Mouse (Mus musculus) intestine, embryonic 14.5 days (tissue): ENCODE measurements around the gene Slc7a14. TPM values are rescaled to one million over a fixed set of nuclear protein-coding genes. Genes with fewer than 3 reads are reported as not detected.

Source experiments
- polyA plus RNA-seq: library from polyadenylated mRNA; unstranded; fragments of >200 nt; fragmentation: Nextera tagmentation; extraction: Ambion mirVana; gene quantifications from 2 replicates; pipeline ENCODE4 v1.2.1, GENCODE M21; 2014

Slc7a14 gene
- polyA plus RNA-seq, 1 experiment from 2014 or later = 1.7 TPM

Other genes with a start within 250 kb of the Slc7a14 start
- gene Skil, start 215.3 kb downstream of the Slc7a14 start, polyA plus RNA-seq = 23.6 and 25.0 TPM in 2 replicates
- gene Cldn11, start 160.5 kb downstream of the Slc7a14 start, polyA plus RNA-seq = 6.1 and 10.0 TPM in 2 replicates